Mouse (Mus musculus): Measurements from ENCODE around the gene Armcx5. TPM values are rescaled to one million over a fixed set of nuclear protein-coding genes. Genes with fewer than 3 reads are reported as not detected.
"Not testable (repeated sequence)": the region's sequence is repeated elsewhere in the genome, so short reads cannot be mapped to it uniquely, and the experiment has no call there.

Gene Armcx5
- polyA plus RNA-seq (2017; shearing (Covaris generic)) = 10 to 100 TPM in 2 of 3 experiments, 1 to 10 TPM in 1; 9.6 to 19.9 (median 15.4) TPM

- peak; percentile 98 for ATAC-seq
These were observed at the start of gene Armcx5, which contains the start of gene Gprasp1 for GRCm38 (mm10) chrX:135742304-135743055. Gene Armcx5, plus strand, starts transcription at chrX:135742733. Gene Gprasp1, plus strand, starts transcription at chrX:135742733.

GRCm38 (mm10) chrX:135693633-135694032 is 48.9 kb upstream of the Armcx5 start, which contains the start of gene Tcp11x2:
Gene Tcp11x2, minus strand, starts transcription at chrX:135693790.
- ATAC-seq = no peak

- no peak for ATAC-seq
These were observed 39.4 kb upstream of the Armcx5 start for GRCm38 (mm10) chrX:135703111-135703510.

GRCm38 (mm10) chrX:135704349-135704748 is 38.2 kb upstream of the Armcx5 start:
- no peak for ATAC-seq

DNA sequence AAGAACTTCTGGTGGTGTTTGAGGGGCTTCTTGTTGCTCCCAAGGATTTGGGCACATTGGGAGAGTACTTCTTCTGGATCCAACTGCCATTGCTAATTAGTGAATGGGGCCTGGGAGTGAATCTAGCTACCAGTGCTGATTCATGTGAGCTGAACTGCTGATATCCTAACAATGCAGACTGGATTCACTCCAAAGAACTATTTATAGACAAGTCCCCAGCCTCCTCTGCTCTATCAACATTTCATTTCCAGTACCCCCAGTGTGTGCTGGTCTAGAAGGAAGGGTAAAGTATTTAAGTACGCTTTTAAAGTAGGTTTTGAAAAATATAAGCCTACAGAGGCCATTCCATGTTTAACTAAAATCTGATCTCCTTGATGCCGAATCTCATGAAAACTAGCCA is 29.7 kb upstream of the Armcx5 start:
- ATAC-seq = no peak

GRCm38 (mm10) chrX:135725161-135725560 is 17.4 kb upstream of the Armcx5 start, which contains the start of gene Tmsb15a:
Gene Tmsb15a, minus strand, starts transcription at chrX:135725261.
- no peak for ATAC-seq

DNA sequence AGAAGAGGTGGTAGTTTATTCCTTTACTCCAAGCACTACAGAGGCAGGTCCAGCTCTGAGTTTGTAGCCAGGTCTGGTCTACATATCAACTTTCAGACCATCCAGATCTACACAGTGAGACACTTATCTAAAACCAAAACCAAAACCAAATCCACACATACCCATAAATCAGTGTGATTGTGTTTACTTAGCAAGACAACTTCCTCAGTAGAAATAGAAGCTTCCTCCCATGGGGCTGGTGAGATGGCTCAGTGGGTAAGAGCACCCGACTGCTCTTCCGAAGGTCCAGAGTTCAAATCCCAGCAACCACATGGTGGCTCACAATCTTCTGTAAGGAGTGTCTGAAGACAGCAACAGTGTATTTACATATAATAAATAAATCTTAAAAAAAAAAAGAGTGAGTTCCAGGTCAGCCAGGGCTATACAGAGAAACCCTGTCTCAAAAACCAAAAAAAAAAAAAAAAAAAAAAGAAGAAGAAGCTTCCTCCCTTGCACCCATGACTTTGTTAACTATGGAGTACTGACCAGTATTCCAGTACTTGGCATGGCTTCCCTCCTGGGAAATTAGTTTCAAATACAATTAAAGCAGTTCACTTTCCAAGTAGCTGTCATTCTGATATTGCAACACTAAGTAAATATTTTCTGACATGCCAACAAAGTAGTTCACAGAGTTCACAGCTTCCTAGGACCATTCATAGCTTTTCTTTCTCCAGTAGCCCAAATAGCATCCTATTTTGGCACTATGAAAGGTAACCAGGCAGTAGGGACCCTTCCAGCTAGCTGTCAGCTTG is 3.6 kb upstream of the Armcx5 start:
- ATAC-seq = no peak

DNA sequence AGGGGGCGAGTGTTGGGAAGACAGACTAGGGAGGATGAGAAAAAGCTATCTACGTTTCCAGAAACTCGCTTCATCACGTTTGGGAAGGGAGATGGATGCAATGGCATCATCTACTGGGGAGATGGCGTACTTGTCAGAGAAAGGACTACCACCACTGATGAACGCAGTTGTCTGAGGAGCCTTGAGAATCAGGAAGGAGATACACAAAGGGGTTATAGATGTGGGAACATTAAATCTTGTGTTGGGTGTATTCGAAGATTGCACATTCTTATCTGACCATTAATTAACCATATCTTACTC is 473 bp downstream of the Armcx5 start:
- ATAC-seq = peak; percentile 2

GRCm38 (mm10) chrX:135745376-135745775 is 2.8 kb downstream of the Armcx5 start:
- not testable (repeated sequence) for ATAC-seq

GRCm38 (mm10) chrX:135752832-135753231 is 10.3 kb downstream of the Armcx5 start:
- peak; percentile 82 for ATAC-seq

GRCm38 (mm10) chrX:135761707-135762106 is 19.2 kb downstream of the Armcx5 start:
- no peak for ATAC-seq

DNA sequence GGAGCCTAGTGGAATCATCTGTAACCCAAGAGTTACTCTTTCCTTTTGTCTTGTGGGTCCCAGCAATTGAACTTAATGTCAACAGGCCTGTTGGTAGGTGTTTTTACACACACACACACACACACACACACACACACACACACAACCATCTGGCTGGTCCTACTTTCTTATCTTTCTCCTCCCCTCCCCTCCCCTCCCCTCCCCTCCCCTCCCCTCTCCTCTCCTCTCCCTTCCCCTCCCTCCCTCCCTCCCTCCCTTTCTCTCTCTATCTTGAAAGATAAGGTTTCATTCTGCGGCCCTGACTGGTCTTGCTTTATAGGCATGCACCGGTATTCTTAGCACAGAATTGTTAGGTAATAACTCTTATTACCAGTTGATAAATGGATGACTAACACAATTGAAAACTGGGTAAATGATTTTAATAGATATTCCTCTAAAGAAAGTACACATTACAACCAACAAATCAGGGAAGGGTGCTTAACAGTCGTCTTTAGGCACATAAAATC is 25.6 kb downstream of the Armcx5 start:
- no peak for ATAC-seq

- ATAC-seq = no peak
These were observed 26.0 kb downstream of the Armcx5 start for GRCm38 (mm10) chrX:135768565-135768964.

- ATAC-seq = no peak
These were observed 49.0 kb downstream of the Armcx5 start for GRCm38 (mm10) chrX:135791536-135791935.

DNA sequence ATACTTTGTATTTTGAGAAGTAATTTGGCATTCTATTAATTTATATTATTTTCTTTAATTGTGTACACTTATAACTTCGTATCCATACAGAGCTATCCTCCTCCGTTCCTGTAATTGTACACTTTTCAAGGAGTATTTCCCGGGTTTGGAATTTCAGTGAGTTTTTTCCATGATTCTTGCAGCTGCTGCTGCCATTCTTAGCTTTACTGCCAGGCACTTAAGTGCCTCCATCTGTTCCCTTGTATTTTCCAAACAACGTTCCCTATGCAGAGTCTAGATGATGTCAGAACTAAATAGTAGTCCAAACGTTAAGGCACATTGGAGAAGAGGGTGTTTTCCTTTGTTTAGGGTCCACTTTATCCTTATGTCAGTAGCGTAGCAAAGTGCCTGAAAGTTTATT is 49.8 kb downstream of the Armcx5 start:
- no peak for ATAC-seq

DNA sequence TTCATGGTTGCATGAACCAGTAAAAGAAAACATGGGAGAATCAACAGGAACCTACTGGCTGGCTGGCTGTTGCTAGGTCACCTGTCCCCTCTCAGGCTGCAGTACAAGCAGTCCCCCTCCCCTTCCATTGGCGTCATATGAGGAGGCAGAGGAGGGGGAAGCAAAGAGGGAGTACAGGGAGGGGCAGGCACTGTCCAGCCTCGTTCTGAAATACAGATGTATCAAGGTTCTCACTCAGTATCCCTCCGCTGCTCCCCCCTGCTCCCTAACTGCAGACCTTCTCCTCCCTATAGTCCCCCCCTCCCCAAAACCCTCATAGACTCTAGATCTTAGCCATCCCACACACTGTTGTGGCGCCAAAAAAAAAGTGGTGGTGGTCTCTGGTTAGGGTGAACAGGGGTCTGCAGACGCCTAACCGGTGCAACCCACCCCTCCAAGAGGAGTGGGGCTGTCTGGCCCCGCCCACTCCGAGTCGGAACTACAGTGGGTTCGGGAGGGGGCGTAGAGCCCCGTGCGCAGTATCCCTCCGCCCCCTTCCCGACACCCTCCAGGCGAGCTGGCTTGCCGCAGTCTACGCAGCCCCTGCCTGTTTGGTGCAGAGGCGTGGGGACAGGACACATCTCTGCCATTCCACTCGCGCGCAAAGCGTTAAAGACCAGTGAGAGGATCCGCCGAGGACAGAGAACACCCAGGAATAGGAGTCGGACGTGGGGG is 53.2 kb downstream of the Armcx5 start:
- peak; percentile 56 for ATAC-seq

DNA sequence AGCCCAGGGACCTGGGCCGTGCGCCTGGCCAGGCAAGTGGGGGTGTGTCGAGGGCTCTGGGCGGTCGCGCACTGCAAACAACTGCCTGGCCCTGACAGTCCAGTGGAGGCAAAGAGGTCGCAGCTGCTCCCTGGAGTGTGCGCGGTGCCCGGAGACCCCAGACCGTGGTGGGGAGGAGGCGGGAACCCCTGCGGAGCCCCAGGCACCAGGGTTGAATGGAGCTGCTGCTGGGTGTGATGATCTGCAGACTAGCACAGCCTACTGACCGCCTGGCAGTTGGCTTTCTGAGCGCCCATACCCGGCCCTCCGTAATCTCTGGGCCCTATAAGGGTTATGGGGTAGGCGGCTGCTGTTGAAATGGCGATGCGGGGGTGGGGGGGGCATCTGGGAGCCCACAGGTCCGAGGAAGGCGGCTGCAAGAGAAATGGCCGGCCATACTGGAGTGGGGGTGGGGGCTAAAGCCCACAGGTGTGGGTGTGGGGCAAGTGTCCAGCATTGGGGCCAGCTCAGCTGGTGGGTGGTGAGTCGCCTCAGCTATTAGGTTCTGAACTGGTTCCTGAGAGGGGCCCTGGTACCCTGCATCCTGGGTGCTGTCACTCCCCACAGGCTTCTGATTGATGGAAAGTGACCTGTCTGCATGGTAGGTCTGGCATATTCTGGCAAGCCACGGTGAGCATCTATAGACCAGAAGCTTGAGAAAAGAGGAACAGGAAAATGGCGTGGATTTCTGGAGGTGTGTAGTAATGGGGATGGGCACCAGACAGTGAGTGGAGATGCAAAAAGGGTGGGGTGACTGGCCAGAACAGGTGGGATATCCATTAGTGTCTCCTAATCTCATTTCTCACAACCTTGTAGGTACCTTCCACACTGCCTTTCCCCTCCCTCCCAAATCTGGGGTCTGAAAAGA is 54.0 kb downstream of the Armcx5 start:
- ATAC-seq = peak; percentile 32
